Mouse (Mus musculus) intestine, embryonic 16.5 days (tissue): ENCODE results near the gene Psmc5. TPM values are rescaled to one million over a fixed set of nuclear protein-coding genes. Genes with fewer than 3 reads are reported as not detected.
A peak's percentile ranks its signal among the peaks of the same experiment; 100 is the strongest.

ENCODE experiments used
- ATAC-seq: fragments of 200-750 bp; cut with Nextera tagmentation; 2 replicates; pipeline ENCODE4 v1.8.0; 2017; ENCODE audit warnings: moderate TSS enrichment, moderate library complexity
- H3K27ac ChIP-seq: fragments of 300-500 bp; sonication (generic); 2 replicates; pipeline ENCODE4 v1.5.1; 2014; ENCODE audit warnings: mild to moderate bottlenecking, low read length
- H3K27me3 ChIP-seq: fragments of 300-500 bp; sonication (generic); replicated peaks from 2 replicates; pipeline ENCODE4 v1.6.1; 2014; ENCODE audit warnings: low read length, control low read depth, mixed read lengths; ENCODE audit not compliant: control insufficient read depth, insufficient read depth
- H3K36me3 ChIP-seq: fragments of 300-500 bp; sonication (generic); 2 replicates; pipeline ENCODE4 v1.6.1; 2014; ENCODE audit warnings: low read length, control low read depth; ENCODE audit not compliant: control insufficient read depth, insufficient read depth
- H3K4me1 ChIP-seq: fragments of 300-500 bp; sonication (generic); 2 replicates; pipeline ENCODE4 v1.6.1; 2014; ENCODE audit warnings: low read length, control low read depth, mixed read lengths; ENCODE audit not compliant: control insufficient read depth, insufficient read depth
- H3K4me2 ChIP-seq: fragments of 300-500 bp; sonication (generic); 2 replicates; pipeline ENCODE4 v1.6.1; 2014; ENCODE audit warnings: low read depth, low read length, control low read depth
- H3K4me3 ChIP-seq: fragments of 300-500 bp; sonication (generic); 2 replicates; pipeline ENCODE4 v1.5.1; 2014; ENCODE audit warnings: mild to moderate bottlenecking, low read length
- H3K9ac ChIP-seq: fragments of 300-500 bp; sonication (generic); 2 replicates; pipeline ENCODE4 v1.6.1; 2014; ENCODE audit warnings: low read depth, low read length
- H3K9me3 ChIP-seq: fragments of 300-500 bp; sonication (generic); 2 replicates; pipeline ENCODE4 v1.6.1; 2016; ENCODE audit warnings: low read length, control low read depth; ENCODE audit not compliant: control insufficient read depth
- WGBS: fragments of 180-500 bp; shearing (Covaris S2); extraction: QIAGEN DNeasy Blood & Tissue Kit; methylation state at CpG from one replicate; pipeline ENCODE4 v1.1.7; 2014; 5-methylcytosine and 5-hydroxymethylcytosine counted together
- polyA plus RNA-seq: library from polyadenylated mRNA; unstranded; fragments of >200 nt; fragmentation: Nextera tagmentation; extraction: Ambion mirVana; gene quantifications from 2 replicates; pipeline ENCODE4 v1.2.1, GENCODE M21; 2015

The Psmc5 gene
- polyA plus RNA-seq, 1 experiment from 2014 or later: 263 TPM

- 0 out of 2 replicates have a peak overlapping the region, but pooled peaks have one; percentile 90 for H3K27ac ChIP-seq
- ATAC-seq: no peak
- no peaks in the 10 kb centered on the region for H3K9me3 ChIP-seq
- H3K27me3 ChIP-seq: no peaks in the 10 kb centered on the region
- H3K4me1 ChIP-seq: peaks cover 40% of the 10 kb centered on the region
- peak overlapping the region; percentile 96 for H3K4me3 ChIP-seq
- no peaks in the 10 kb centered on the region for H3K36me3 ChIP-seq
- WGBS: 90% methylated on average over 6 of the region's 6 CpGs
- H3K4me2 ChIP-seq: peak overlapping the region; percentile 88
- H3K9ac ChIP-seq: no peak overlapping the region
Observed at GRCm38 (mm10) chr11:106273811-106274210, 17.9 kb downstream of the Psmc5 start.

- peaks cover 34% of the 10 kb centered on the region for H3K4me1 ChIP-seq
- no peaks in the 10 kb centered on the region for H3K27me3 ChIP-seq
- H3K4me2 ChIP-seq: no peak overlapping the region
- H3K9ac ChIP-seq: no peak overlapping the region
- 0 out of 2 replicates have a peak overlapping the region, but pooled peaks have one; percentile 1 for H3K27ac ChIP-seq
- no peak for ATAC-seq
- H3K36me3 ChIP-seq: no peaks in the 10 kb centered on the region
- H3K4me3 ChIP-seq: no peak overlapping the region
- WGBS: 88% methylated on average over 1 of the region's 1 CpGs
- H3K9me3 ChIP-seq: no peaks in the 10 kb centered on the region
Observed at GRCm38 (mm10) chr11:106274374-106274773, 18.4 kb downstream of the Psmc5 start.

- H3K36me3 ChIP-seq: no peaks in the 10 kb centered on the region
- H3K27ac ChIP-seq: peak overlapping the region; percentile 1
- H3K4me2 ChIP-seq: no peak overlapping the region
- no peaks in the 10 kb centered on the region for H3K9me3 ChIP-seq
- H3K4me3 ChIP-seq: no peak overlapping the region
- ATAC-seq: no peak
- no peaks in the 10 kb centered on the region for H3K27me3 ChIP-seq
- H3K4me1 ChIP-seq: peaks cover 32% of the 10 kb centered on the region
- 0 out of 2 replicates have a peak overlapping the region, but pooled peaks have one; percentile 13 for H3K9ac ChIP-seq
- 51% methylated on average over 7 of the region's 7 CpGs for WGBS
Observed at GRCm38 (mm10) chr11:106274971-106275411, 19.0 kb downstream of the Psmc5 start.

- peak; percentile 16; the same call in 1 of the 2 replicates for ATAC-seq
- H3K27me3 ChIP-seq: no peaks in the 10 kb centered on the region
- H3K9me3 ChIP-seq: no peaks in the 10 kb centered on the region
- no peaks in the 10 kb centered on the region for H3K36me3 ChIP-seq
- H3K4me2 ChIP-seq: peak within 1 kb of the TSS; percentile 52
- 6% methylated on average over 25 of the region's 25 CpGs for WGBS
- no peak within 1 kb of the TSS for H3K27ac ChIP-seq
- H3K9ac ChIP-seq: peak within 1 kb of the TSS; percentile 59
- peaks cover 19% of the 10 kb centered on the region for H3K4me1 ChIP-seq
- H3K4me3 ChIP-seq: peak within 1 kb of the TSS; percentile 31
Observed at GRCm38 (mm10) chr11:106276454-106276853, 20.5 kb downstream of the Psmc5 start, which contains the start of gene Tcam1. TSS of gene Tcam1 (plus strand) at chr11:106276672.

GRCm38 (mm10) chr11:106282452-106282851 lies 26.5 kb downstream of the Psmc5 start:
- H3K27me3 ChIP-seq: no peaks in the 10 kb centered on the region
- H3K4me3 ChIP-seq: no peak overlapping the region
- 81% methylated on average over 6 of the region's 6 CpGs for WGBS
- no peaks in the 10 kb centered on the region for H3K4me1 ChIP-seq
- H3K9me3 ChIP-seq: no peaks in the 10 kb centered on the region
- no peaks in the 10 kb centered on the region for H3K36me3 ChIP-seq
- no peak overlapping the region for H3K9ac ChIP-seq
- H3K4me2 ChIP-seq: no peak overlapping the region
- no peak for ATAC-seq
- no peak overlapping the region for H3K27ac ChIP-seq

GRCm38 (mm10) chr11:106283371-106283770 lies 27.4 kb downstream of the Psmc5 start:
- H3K27ac ChIP-seq: no peak overlapping the region
- H3K9me3 ChIP-seq: no peaks in the 10 kb centered on the region
- no peak overlapping the region for H3K9ac ChIP-seq
- no peaks in the 10 kb centered on the region for H3K27me3 ChIP-seq
- no peaks in the 10 kb centered on the region for H3K36me3 ChIP-seq
- no peak overlapping the region for H3K4me2 ChIP-seq
- H3K4me1 ChIP-seq: no peaks in the 10 kb centered on the region
- ATAC-seq: no peak
- WGBS: 83% methylated on average over 4 of the region's 4 CpGs
- no peak overlapping the region for H3K4me3 ChIP-seq

- no peak for ATAC-seq
- H3K9me3 ChIP-seq: no peaks in the 10 kb centered on the region
- H3K4me3 ChIP-seq: no peak overlapping the region
- H3K27ac ChIP-seq: no peak overlapping the region
- H3K4me2 ChIP-seq: no peak overlapping the region
- no peaks in the 10 kb centered on the region for H3K27me3 ChIP-seq
- no peaks in the 10 kb centered on the region for H3K36me3 ChIP-seq
- no peaks in the 10 kb centered on the region for H3K4me1 ChIP-seq
- H3K9ac ChIP-seq: no peak overlapping the region
- WGBS: 63% methylated on average over 8 of the region's 8 CpGs
Observed at GRCm38 (mm10) chr11:106284126-106284525, 28.2 kb downstream of the Psmc5 start.

GRCm38 (mm10) chr11:106286206-106286605 lies 30.3 kb downstream of the Psmc5 start:
- no peak overlapping the region for H3K27ac ChIP-seq
- no peak for ATAC-seq
- no peak overlapping the region for H3K4me3 ChIP-seq
- no peak overlapping the region for H3K9ac ChIP-seq
- WGBS: 89% methylated on average over 7 of the region's 7 CpGs
- no peaks in the 10 kb centered on the region for H3K27me3 ChIP-seq
- H3K4me2 ChIP-seq: no peak overlapping the region
- H3K4me1 ChIP-seq: no peaks in the 10 kb centered on the region
- H3K36me3 ChIP-seq: no peaks in the 10 kb centered on the region
- no peaks in the 10 kb centered on the region for H3K9me3 ChIP-seq

- Histone ChIP-seq H3K27ac (peak overlapping the region; percentile 52; the same call in 1 of the 2 replicates), H3K4me1 (no peaks in the 10 kb centered on the region), H3K9me3 (no peaks in the 10 kb centered on the region), H3K4me2 (no peak overlapping the region), H3K36me3 (no peaks in the 10 kb centered on the region), H3K4me3 (no peak overlapping the region), H3K27me3 (no peaks in the 10 kb centered on the region), H3K9ac (peak overlapping the region; percentile 33; the same call in 1 of the 2 replicates)
- WGBS: 59% methylated on average over 11 of the region's 11 CpGs
- ATAC-seq: no peak
Observed at GRCm38 (mm10) chr11:106286987-106287386, 31.0 kb downstream of the Psmc5 start.

- no peak for ATAC-seq
- H3K4me1 ChIP-seq: no peaks in the 10 kb centered on the region
- H3K27me3 ChIP-seq: no peaks in the 10 kb centered on the region
- no peaks in the 10 kb centered on the region for H3K9me3 ChIP-seq
- H3K27ac ChIP-seq: no peak overlapping the region
- no peak overlapping the region for H3K4me2 ChIP-seq
- 53% methylated on average over 8 of the region's 8 CpGs for WGBS
- H3K4me3 ChIP-seq: no peak overlapping the region
- H3K36me3 ChIP-seq: no peaks in the 10 kb centered on the region
- H3K9ac ChIP-seq: no peak overlapping the region
Observed at GRCm38 (mm10) chr11:106289369-106289768, 33.4 kb downstream of the Psmc5 start.
